Mouse (Mus musculus): ENCODE data around the gene Man2a1.

Man2a1 gene

DNA sequence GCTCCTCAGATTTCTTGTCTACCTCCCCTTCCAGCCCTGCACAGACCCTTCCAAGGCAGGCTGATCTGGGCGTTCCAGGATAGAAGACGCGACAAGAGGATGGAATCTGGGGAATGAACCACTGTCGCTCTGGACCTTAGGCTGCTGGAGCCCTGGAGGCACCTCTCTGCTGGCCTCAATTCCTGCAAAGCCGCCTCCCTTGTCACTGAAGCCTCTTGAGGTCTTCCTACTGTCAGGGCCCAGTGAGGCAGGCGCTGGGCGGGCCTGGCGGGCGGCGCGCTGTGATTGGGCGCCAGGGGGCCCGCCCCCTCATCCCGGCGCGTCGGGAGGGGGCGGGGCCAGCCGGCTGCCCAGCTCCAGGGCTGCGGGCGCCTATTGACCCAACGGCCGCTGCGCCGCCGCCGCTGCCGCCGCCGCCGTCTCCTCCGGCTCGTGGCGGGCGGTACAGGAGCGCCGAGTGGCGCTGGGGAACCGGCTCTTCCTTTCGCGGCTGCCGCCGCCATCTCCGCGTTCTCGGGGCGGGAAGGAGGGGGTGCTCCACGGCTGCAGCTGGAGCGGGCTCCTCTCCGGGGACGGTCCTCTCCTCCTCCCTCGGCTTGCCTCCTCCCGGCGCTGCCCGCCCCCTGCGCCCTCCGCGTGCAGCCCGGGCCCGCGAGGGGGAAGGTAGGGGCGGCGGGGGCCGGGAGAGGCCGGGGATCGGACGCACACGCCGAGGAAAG lies at the start of gene Man2a1:
Gene Man2a1, plus strand, starts transcription at position 365 of the 719 bp plus-strand sequence.
- peak; percentile 95 for DNase-seq

DNA sequence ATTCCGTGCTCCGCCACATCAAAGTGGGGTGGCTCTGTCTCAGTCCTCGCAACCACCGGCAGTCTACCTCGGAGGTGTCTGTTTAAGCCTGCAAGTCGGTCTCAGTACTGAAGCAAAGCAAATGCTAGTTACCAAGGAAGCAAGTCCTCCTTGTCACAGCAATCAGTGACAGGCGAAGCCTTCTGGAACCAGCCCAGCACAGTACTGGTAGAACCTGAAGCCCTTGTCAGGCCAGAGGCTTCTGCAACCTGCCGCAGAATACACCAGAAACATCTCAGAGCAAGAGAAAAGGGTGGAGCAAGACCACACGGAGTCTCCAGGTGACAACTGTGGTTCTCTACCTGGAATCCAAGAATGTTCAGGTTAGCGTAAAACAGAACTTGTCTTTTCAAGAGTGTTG lies 47.2 kb upstream of the Man2a1 start:
- no peak for DNase-seq

DNA sequence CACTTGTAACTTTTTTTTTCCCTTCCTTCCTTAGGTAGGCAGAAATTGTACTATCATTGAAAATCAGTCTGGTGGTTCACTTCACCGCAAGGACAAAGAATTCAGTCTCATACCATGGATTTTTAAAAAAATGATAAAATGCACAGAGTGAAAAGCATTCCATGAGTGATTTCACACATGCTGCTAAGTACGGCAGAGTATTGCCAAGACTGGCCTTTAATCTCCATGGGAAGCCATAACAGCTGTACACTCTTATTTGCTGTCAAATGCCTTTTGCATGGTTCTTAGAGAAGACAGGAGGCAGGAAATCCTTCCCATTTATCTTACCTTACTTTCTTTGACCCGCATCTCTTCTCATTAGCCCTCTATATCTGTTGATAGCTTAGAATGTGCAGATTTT lies 45.6 kb upstream of the Man2a1 start:
- DNase-seq = no peak

DNA sequence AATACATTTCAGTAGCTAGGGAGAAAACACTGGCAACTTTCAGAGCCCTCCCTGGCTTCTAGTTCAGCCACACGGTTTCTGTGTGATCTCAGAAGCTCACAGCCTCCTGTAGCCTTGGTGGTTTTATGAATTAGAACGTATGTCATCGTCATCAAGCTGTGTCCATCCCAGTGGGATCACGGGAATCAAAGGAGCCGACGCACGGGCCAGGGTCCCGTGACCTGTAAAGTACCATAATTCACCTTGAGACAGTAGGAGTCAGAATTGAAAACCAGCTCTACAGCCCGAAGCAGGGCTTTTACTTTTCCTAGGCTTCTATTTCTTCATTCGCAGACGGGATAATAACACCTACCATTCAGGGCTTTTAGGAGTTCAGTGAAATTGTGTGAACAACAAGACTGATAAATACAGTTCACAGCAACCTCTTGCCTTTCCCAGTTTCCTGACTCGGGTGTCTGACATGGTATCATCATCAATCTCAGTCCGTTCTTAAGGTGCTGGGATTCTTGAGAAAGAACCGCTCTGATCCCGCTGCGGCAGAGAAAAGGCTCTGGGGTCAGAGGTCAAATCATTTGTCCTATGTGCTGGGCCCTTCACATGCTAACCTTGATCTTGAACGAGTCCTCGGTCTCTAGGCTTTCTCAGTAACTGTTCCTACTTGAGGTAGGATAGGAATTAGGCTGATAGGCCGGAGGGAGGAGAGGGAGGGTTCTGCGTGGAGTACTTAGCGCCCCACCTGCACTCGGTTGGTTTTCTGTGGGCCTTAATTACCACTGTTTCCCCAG lies 43.7 kb upstream of the Man2a1 start:
- DNase-seq = no peak

GRCm38 (mm10) chr17:64558994-64559540 lies 41.5 kb upstream of the Man2a1 start:
- peak; percentile 20 for DNase-seq

- DNase-seq = no peak
These were observed 34.1 kb upstream of the Man2a1 start for GRCm38 (mm10) chr17:64566435-64566834.

- DNase-seq = no peak
These were observed 33.0 kb upstream of the Man2a1 start for GRCm38 (mm10) chr17:64567546-64567945.

DNA sequence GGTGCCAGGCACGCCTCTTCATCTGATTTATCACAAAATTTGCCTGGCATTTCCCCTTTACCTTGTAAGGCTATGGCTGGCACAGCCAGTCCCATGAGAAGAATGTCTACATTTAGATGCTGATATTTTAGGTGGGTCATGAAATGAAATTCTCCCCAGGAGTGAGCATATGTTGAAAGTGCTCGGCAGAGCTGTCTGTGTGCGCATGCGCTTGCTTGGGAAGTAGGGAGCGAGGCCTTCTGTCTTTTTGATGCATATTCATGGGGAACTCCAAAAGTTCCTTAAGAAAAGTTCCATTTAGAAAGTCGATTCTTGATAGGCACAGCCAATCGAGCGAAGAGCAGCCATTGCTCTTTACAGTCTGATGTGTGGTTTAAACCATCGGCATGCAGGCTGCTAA lies 26.6 kb upstream of the Man2a1 start:
- DNase-seq = no peak

- DNase-seq = peak; percentile 17
These were observed 25.3 kb upstream of the Man2a1 start for GRCm38 (mm10) chr17:64575240-64575639.

- peak; percentile 9 for DNase-seq
These were observed 23.1 kb upstream of the Man2a1 start for GRCm38 (mm10) chr17:64577485-64577884.

DNA sequence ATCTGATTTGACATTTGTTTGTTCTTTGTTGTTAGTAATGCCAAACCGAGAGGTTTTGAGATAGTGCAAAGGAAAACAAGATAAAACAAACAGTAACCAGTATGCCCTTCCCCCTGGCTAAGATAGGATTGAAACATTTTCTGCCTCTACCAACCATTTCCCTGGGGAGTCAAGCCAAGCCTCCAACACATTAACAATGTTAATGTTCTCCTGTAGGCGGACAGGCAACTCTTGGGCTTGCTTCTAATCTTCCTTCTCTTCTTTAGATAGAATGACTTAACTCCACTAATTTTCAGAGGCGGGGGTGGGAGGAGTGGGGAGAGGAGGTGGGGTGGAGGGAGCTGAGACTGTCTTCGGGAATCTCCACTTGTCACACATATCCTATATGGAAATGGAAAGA lies 22.2 kb upstream of the Man2a1 start:
- DNase-seq = peak; percentile 30

DNA sequence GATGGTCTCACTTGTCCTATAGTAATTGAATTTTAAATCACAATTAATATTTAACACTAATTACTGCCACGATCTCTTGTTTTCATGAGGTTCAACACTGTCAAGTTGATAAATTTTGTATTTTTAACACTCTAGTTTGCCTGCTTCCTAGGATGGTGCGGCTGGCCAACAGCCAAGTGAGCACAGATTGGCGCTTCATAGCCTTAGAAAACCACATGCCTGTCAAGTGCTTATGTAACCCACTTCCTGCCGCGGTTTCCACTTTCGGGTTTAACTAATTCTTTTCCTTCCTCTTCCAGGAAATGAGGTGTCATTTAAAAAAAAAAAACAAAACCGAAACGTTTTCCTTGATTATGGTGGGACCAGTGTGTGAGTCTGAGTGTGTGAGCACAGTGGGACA lies 20.8 kb upstream of the Man2a1 start:
- DNase-seq = no peak

- DNase-seq = no peak
These were observed 19.4 kb upstream of the Man2a1 start for GRCm38 (mm10) chr17:64581133-64581532.

- DNase-seq = no peak
These were observed 18.6 kb upstream of the Man2a1 start for GRCm38 (mm10) chr17:64581962-64582361.

- DNase-seq = no peak
These were observed 10.1 kb upstream of the Man2a1 start for GRCm38 (mm10) chr17:64590483-64590882.

DNA sequence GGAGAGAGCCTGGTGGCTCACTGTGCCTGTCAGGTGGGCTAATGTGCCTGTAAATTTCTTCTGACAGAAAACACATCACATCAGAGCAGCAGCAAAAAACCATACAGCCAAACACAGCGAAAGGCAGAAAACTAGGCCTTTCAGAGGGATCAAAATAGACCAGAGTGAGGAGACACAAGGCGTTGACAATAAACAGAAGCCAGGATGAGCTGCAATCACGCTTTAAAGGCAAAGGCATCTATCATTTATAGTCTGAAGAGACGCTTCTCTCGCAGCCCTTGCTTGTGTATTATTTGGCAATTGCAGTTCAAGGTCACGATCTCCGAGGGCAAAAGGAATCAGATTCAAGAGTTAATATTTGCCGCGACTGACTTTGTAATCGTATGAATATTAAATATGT lies 9.2 kb upstream of the Man2a1 start:
- DNase-seq = no peak

DNA sequence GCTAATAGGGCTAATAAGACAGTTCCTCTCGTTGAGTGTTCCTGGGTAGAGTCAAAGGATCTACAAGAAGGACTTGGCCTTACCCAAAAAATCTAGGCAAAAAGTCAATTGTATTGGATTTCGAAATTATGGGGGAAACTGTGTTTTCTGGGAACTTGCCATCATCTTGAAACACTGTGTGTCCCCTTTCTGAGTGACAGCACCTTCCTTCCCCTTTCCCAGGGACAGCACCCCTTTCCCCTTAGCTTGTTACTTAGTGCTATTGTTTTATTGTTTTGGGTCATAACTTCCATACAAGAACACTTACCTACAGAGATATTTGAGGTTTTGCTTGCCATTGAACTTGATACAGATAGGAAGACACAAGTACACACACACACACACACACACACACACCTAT lies 8.2 kb upstream of the Man2a1 start:
- DNase-seq = no peak

DNA sequence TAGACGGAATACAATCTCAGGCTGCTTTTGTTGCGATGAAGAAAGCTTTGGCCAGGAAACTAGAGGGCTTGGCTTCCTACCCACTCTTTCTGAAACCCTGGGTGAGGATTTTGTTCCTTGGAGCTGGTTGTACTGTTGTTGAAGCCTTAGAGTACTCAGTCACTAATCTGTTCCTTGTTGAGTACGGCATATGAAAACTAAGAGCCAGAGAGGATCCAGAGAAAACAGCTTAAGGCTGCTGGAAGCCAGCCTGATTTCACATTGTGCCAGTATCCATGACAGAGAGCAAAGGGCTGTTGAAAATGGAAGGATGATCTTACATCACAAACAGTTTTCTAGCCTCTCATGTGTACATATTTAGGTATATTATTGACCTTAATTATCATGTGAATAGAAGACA lies 7.7 kb upstream of the Man2a1 start:
- DNase-seq = no peak

GRCm38 (mm10) chr17:64597770-64598169 lies 2.8 kb upstream of the Man2a1 start:
- DNase-seq = no peak

- peak; percentile 63 for DNase-seq
These were observed 620 bp upstream of the Man2a1 start for GRCm38 (mm10) chr17:64599916-64600315.

DNA sequence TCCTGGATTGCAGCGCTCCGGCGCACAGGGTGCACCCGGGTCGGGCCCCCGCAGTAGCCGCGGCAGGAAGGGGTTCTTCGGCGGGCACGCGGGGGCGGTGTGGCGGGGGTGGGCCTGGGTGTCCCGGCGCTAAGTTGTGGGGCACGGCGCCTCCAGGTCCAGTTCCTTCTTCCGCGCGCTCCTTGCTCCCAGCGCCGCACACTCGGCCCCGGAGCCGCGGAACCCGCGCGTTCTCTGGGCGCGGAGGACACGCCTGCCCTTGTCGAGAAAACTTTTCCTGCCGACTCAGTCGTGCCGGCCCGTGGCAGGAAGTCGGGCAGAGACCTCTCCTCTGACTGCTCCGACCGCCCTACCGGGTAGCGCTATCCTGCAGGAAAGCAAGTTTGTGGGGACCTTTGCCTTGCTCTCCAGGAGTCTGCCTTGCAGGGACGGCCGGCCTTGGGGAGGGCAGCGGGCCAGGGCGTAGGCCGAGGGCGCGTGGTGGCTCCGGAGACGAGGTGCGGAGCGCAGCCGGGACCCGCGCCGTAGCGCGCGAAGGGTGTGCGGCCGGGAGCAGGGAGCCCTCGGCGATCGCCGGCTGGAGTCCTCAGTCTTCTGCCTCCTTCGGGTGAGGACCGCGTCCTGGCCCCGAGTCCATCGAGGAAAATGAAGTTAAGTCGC lies 685 bp downstream of the Man2a1 start:
- no peak for DNase-seq

GRCm38 (mm10) chr17:64601751-64602578 lies 1.4 kb downstream of the Man2a1 start:
- peak; percentile 70 for DNase-seq

- DNase-seq = no peak
These were observed 2.6 kb downstream of the Man2a1 start for GRCm38 (mm10) chr17:64603134-64603533.

Measured in retina, postnatal 1 day (tissue).